Mouse (Mus musculus) myocyte (in vitro differentiated cells): Measurements from ENCODE around the gene Wdr41. TPM values are rescaled to one million over a fixed set of nuclear protein-coding genes. Genes with fewer than 3 reads are reported as not detected.

Source experiments
- H3K27me3 ChIP-seq: one replicate; pipeline ENCODE4 v1.6.1; 2011; ENCODE audit not compliant: control insufficient read depth, insufficient read depth, insufficient read length
- H3K36me3 ChIP-seq: one replicate; pipeline ENCODE4 v1.6.1; 2011; ENCODE audit not compliant: control insufficient read depth, insufficient read depth
- H3K4me2 ChIP-seq: one replicate; pipeline ENCODE4 v1.6.1; 2011; ENCODE audit warnings: low read depth, control low read depth
- H3K4me3 ChIP-seq: one replicate; pipeline ENCODE4 v1.5.1; 2011; ENCODE audit warnings: mild to moderate bottlenecking, control low read depth, moderate library complexity
- H3K79me2 ChIP-seq: one replicate; pipeline ENCODE4 v1.6.1; 2011; ENCODE audit not compliant: control insufficient read depth, insufficient read depth
- H3ac ChIP-seq: one replicate; pipeline ENCODE4 v1.6.1; 2011; ENCODE audit not compliant: control insufficient read depth, insufficient read length
- CEBPB ChIP-seq: IDR thresholded peaks from 2 replicates; pipeline ENCODE4 v1.6.1; 2011; ENCODE audit warnings: mild to moderate bottlenecking, moderate library complexity; ENCODE audit not compliant: poor library complexity, insufficient read depth, severe bottlenecking
- E2F4 ChIP-seq: IDR thresholded peaks from one replicate; pipeline ENCODE4 v1.6.1; 2011; ENCODE audit warnings: mild to moderate bottlenecking, control low read depth, moderate library complexity; ENCODE audit not compliant: insufficient read depth
- MAX ChIP-seq: IDR thresholded peaks from one replicate; pipeline ENCODE4 v1.6.1; 2011; ENCODE audit warnings: low read depth, mild to moderate bottlenecking, control low read depth
- MYOD1 ChIP-seq, 3 experiments: IDR thresholded peaks; one replicate each; pipeline ENCODE4 v1.6.1; 2011; ENCODE audit warnings: control low read depth in 2 of 3, low read depth in 2 of 3, mild to moderate bottlenecking in 2 of 3, moderate library complexity in 1 of 3; ENCODE audit not compliant: insufficient read length in 2 of 3, control insufficient read depth in 1 of 3
- MYOG ChIP-seq, 3 experiments: IDR thresholded peaks; one replicate each; pipeline ENCODE4 v1.6.1; 2011; ENCODE audit warnings: control low read depth in 2 of 3, low read depth in 2 of 3, mild to moderate bottlenecking in 2 of 3; ENCODE audit not compliant: insufficient read length in 2 of 3, control insufficient read depth in 1 of 3, insufficient read depth in 1 of 3
- POLR2A ChIP-seq: IDR thresholded peaks from one replicate; pipeline ENCODE4 v1.6.1; 2011; ENCODE audit warnings: low read depth, mild to moderate bottlenecking, control low read depth, moderate library complexity; ENCODE audit not compliant: insufficient read length
- POLR2AphosphoS2 ChIP-seq: IDR thresholded peaks from one replicate; pipeline ENCODE4 v1.6.1; 2011; ENCODE audit warnings: low read depth, control low read depth; ENCODE audit not compliant: insufficient read length
- REST ChIP-seq: IDR thresholded peaks from one replicate; pipeline ENCODE4 v1.6.1; 2011; ENCODE audit warnings: mild to moderate bottlenecking, control low read depth, moderate library complexity; ENCODE audit not compliant: insufficient read depth, insufficient read length
- SRF ChIP-seq: IDR thresholded peaks from one replicate; pipeline ENCODE4 v1.6.1; 2011; ENCODE audit warnings: low read depth; ENCODE audit not compliant: control insufficient read depth, insufficient read length
- TCF12 ChIP-seq: IDR thresholded peaks from one replicate; pipeline ENCODE4 v1.6.1; 2011; ENCODE audit warnings: mild to moderate bottlenecking, control low read depth; ENCODE audit not compliant: poor library complexity, insufficient read depth, severe bottlenecking
- TCF3 ChIP-seq: IDR thresholded peaks from one replicate; pipeline ENCODE4 v1.6.1; 2011; ENCODE audit warnings: low read depth, control low read depth; ENCODE audit not compliant: insufficient read length
- USF1 ChIP-seq: IDR thresholded peaks from one replicate; pipeline ENCODE4 v1.6.1; 2011; ENCODE audit warnings: low read depth, mild to moderate bottlenecking, control low read depth, moderate library complexity
- polyA plus RNA-seq: library from polyadenylated mRNA; unstranded; fragments of >200 nt; fragmentation: generic; extraction: Trizol; gene quantifications from one replicate; pipeline ENCODE4 v1.2.1, GENCODE M21; 2012; ENCODE audit warnings: missing spikeins

Wdr41 gene
- polyA plus RNA-seq, 1 experiment, result 8.6 TPM

DNA sequence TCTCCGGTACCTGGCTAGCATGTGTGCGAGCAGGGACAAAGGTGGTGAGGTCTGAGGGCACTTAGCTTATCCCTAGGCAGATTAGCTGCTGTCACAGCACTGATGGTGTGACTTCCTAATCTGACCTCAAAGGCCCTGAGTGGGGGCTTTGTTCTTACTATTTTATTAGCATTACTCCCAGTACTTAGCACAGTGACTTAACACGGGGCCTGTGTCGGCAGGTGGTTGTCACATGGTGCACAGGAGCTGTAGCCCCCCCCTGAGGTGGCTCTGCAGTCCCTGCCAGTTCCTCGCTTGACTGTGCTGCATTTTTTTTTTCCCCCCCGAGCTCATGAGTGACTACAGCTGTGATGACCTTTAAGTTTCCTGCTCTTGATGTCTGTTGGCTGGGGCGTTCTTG is 2.9 kb downstream of the Wdr41 start:
- TF ChIP-seq SRF (no peak), TCF3 (no peak), USF1 (no peak), POLR2AphosphoS2 (no peak), MYOG (IDR thresholded peaks at IDR 0.05; ENCODE audit: control insufficient read depth in 1 of 3, insufficient read depth in 1 of 3, insufficient read length in 2 of 3, low read depth in 2 of 3) (no peak), E2F4 (no peak), MYOD1 (IDR thresholded peaks at IDR 0.05; ENCODE audit: control insufficient read depth in 1 of 3, insufficient read length in 2 of 3, low read depth in 2 of 3) (no peak), TCF12 (no peak), CEBPB (no peak), REST (no peak)

DNA sequence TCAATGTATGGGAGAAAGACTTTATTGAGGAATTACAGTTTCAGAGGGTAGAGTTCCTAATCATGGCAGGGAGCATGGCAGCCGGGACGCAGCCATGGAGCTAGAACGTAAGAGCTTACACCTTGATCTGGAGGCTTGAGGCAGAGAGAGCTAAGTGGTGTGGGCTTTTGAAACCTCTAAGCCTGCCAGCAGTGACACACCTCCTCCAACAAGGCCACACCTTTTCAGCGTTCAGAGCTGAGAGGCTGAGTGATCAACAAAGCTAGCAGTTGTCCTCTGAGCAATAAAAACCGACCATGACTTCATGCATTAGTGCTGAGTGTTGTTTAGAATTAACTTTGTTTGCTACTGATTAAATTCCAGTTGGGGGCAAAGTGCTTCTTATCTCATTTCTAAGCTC is 14.4 kb downstream of the Wdr41 start:
- Histone ChIP-seq H3K36me3 (no peaks in the 10 kb centered on the region), H3K4me2 (no peak overlapping the region), H3K4me3 (no peak overlapping the region), H3ac (no peak overlapping the region), H3K79me2 (no peaks in the 10 kb centered on the region), H3K27me3 (no peaks in the 10 kb centered on the region)
- no peak for TF ChIP-seq E2F4
- no peak for TF ChIP-seq REST
- TF ChIP-seq CEBPB, result no peak
- TF ChIP-seq TCF12, result no peak
- TF ChIP-seq SRF, result no peak
- TF ChIP-seq MYOG (IDR thresholded peaks at IDR 0.05; ENCODE audit: control insufficient read depth in 1 of 3, insufficient read depth in 1 of 3, insufficient read length in 2 of 3, low read depth in 2 of 3), result no peak
- no peak for TF ChIP-seq TCF3
- no peak for TF ChIP-seq POLR2AphosphoS2
- TF ChIP-seq MAX, result no peak
- TF ChIP-seq USF1, result no peak
- TF ChIP-seq POLR2A, result no peak
- no peak for TF ChIP-seq MYOD1 (IDR thresholded peaks at IDR 0.05; ENCODE audit: control insufficient read depth in 1 of 3, insufficient read length in 2 of 3, low read depth in 2 of 3)

More for the DNA sequence above, 2.9 kb downstream of the Wdr41 start:
- Histone ChIP-seq H3K27me3 (no peaks in the 10 kb centered on the region), H3ac (no peak overlapping the region), H3K4me3 (no peak overlapping the region), H3K79me2 (no peaks in the 10 kb centered on the region), H3K36me3 (peaks cover 12% of the 10 kb centered on the region), H3K4me2 (no peak overlapping the region)

DNA sequence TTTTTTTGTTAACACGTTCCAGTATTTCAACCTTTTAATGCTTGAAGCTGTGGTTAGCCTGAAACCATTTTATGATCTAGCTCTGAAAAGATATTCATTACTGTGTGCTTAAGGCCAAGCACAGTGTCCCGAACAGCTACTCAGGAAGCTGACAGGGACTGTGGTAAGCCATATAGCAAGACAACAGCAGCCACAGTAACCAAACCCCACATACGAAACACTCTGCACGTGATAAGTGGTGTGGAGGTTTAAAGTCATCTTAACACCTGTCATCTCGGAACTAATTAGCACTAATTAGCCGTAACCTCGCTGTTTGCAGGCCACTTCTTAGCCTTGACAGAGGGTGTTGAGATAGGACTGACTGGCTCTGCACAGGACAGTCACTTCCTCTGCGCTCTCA is 31.1 kb downstream of the Wdr41 start:
- TF ChIP-seq E2F4 (no peak), USF1 (no peak), POLR2AphosphoS2 (no peak), MAX (no peak), CEBPB (no peak), REST (no peak), SRF (no peak), MYOG (IDR thresholded peaks at IDR 0.05; ENCODE audit: control insufficient read depth in 1 of 3, insufficient read depth in 1 of 3, insufficient read length in 2 of 3, low read depth in 2 of 3) (no peak), MYOD1 (IDR thresholded peaks at IDR 0.05; ENCODE audit: control insufficient read depth in 1 of 3, insufficient read length in 2 of 3, low read depth in 2 of 3) (no peak)

DNA sequence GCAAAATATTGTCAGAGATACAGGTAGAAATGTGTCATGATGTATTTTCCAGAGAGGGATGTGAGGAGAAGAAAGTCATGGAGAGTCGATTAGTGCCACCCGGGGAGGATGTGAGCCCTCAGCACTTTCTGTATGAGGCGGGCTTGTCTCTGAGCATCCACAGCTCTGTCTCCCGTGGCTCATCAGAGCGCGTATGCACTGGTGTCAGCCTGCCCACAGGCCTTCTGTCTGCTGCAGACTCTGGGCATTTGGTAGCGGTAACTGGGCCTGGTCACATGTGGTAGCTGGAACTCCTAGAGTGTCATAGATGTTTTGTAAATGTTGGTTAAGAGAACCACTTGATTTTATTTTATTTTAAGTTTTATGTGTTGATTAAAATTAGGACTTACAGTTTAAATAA is 33.1 kb downstream of the Wdr41 start:
- H3K27me3 ChIP-seq, result no peaks in the 10 kb centered on the region
- H3K4me3 ChIP-seq, result no peak overlapping the region
- no peak for TF ChIP-seq CEBPB
- TF ChIP-seq SRF, result no peak
- no peak for TF ChIP-seq MAX
- TF ChIP-seq E2F4, result no peak
- no peak for TF ChIP-seq MYOD1 (IDR thresholded peaks at IDR 0.05; ENCODE audit: control insufficient read depth in 1 of 3, insufficient read length in 2 of 3, low read depth in 2 of 3)
- TF ChIP-seq POLR2A, result no peak
- no peak for TF ChIP-seq REST
- TF ChIP-seq USF1, result no peak
- TF ChIP-seq POLR2AphosphoS2, result no peak
- no peak for TF ChIP-seq TCF12
- no peak for TF ChIP-seq TCF3
- TF ChIP-seq MYOG (IDR thresholded peaks at IDR 0.05; ENCODE audit: control insufficient read depth in 1 of 3, insufficient read depth in 1 of 3, insufficient read length in 2 of 3, low read depth in 2 of 3), result no peak
- no peaks in the 10 kb centered on the region for H3K36me3 ChIP-seq
- no peak overlapping the region for H3ac ChIP-seq
- no peaks in the 10 kb centered on the region for H3K79me2 ChIP-seq
- H3K4me2 ChIP-seq, result no peak overlapping the region

More for the DNA sequence above, 31.1 kb downstream of the Wdr41 start:
- no peaks in the 10 kb centered on the region for H3K79me2 ChIP-seq
- no peak overlapping the region for H3K4me3 ChIP-seq
- H3K36me3 ChIP-seq, result no peaks in the 10 kb centered on the region
- no peak overlapping the region for H3ac ChIP-seq
- H3K4me2 ChIP-seq, result no peak overlapping the region
- H3K27me3 ChIP-seq, result no peaks in the 10 kb centered on the region

DNA sequence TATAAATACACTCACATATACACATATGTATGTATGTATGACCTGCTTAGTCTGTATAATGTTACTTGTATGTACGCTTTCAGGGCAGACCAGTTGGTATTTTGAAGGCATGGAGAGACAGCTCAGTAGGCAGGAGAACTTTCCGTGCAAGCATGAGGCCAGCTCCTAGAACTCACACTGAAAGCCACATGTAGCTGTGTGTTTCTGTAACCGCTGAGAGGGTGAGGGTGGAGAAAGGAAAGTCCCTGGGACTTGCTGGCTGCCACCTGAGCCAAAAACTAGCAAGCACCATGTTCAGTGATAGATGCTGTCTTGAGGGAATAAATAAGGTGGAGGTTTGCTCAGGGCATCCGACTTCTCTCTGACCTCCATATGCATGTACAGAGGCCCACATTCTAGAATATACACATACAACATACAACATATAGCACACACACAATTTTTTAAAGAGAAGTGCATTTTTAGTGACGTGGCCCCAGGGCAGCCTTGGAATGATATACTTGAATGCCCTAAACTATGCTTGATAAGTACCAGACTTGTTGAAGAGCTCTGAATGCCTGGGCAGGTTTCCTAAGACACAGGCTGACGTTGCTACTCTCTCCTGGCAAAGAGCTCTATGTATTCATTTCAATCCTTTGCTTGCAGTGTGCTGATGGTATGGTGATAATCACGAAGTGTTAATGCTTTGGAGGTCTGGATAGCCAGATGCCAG is 35.6 kb downstream of the Wdr41 start:
- H3K4me2 ChIP-seq, result no peak overlapping the region
- H3K79me2 ChIP-seq, result no peaks in the 10 kb centered on the region
- TF ChIP-seq SRF (no peak), REST (no peak)
- H3K4me3 ChIP-seq, result no peak overlapping the region
- H3ac ChIP-seq, result no peak overlapping the region
- H3K36me3 ChIP-seq, result no peaks in the 10 kb centered on the region
- H3K27me3 ChIP-seq, result no peaks in the 10 kb centered on the region
